Mouse (Mus musculus) stomach, postnatal 0 days (tissue): ENCODE measurements at regions not wholly inside any gene's neighbourhood (a gene's known extent, or its start where the extent isn't known, plus 50 kb on each side); places are given as distances from the start of the nearest gene placed in this dataset.

Experiments used
- ATAC-seq: fragments of 200-750 bp; cut with Nextera tagmentation; 2 replicates; pipeline ENCODE4 v1.8.0; 2017; ENCODE audit not compliant: low FRiP score, low TSS enrichment
- DNase-seq: peaks from one replicate; pipeline ENCODE4 v3.0.0-alpha.2; 2016; ENCODE audit warnings: low spot score
- H3K27ac ChIP-seq: fragments of 300-500 bp; sonication (generic); replicated peaks from 2 replicates; pipeline ENCODE4 v1.5.1; 2014; ENCODE audit warnings: mild to moderate bottlenecking, control low read depth
- H3K27me3 ChIP-seq: fragments of 300-500 bp; sonication (generic); 2 replicates; pipeline ENCODE4 v1.6.1; 2014; ENCODE audit warnings: low read length; ENCODE audit not compliant: control insufficient read depth, insufficient read depth
- H3K36me3 ChIP-seq: fragments of 300-500 bp; sonication (generic); 2 replicates; pipeline ENCODE4 v1.6.1; 2014; ENCODE audit warnings: low read length, mixed read lengths; ENCODE audit not compliant: control insufficient read depth, insufficient read depth
- H3K4me1 ChIP-seq: fragments of 300-500 bp; sonication (generic); replicated peaks from 2 replicates; pipeline ENCODE4 v1.6.1; 2014; ENCODE audit warnings: antibody characterized with exemption; ENCODE audit not compliant: control insufficient read depth, insufficient read depth
- H3K4me2 ChIP-seq: fragments of 300-500 bp; sonication (generic); replicated peaks from 2 replicates; pipeline ENCODE4 v1.6.1; 2014; ENCODE audit warnings: low read depth, mild to moderate bottlenecking, control low read depth, moderate library complexity
- H3K4me3 ChIP-seq: fragments of 300-500 bp; sonication (generic); 2 replicates; pipeline ENCODE4 v1.5.1; 2014; ENCODE audit warnings: low read depth, low read length, control low read depth
- H3K9ac ChIP-seq: fragments of 300-500 bp; sonication (generic); 2 replicates; pipeline ENCODE4 v1.6.1; 2014; ENCODE audit warnings: mild to moderate bottlenecking, low read length, control low read depth, mixed read lengths
- H3K9me3 ChIP-seq: fragments of 300-500 bp; sonication (generic); 2 replicates; pipeline ENCODE4 v1.6.1; 2016; ENCODE audit warnings: low read length; ENCODE audit not compliant: control insufficient read depth
- CTCF ChIP-seq: IDR thresholded peaks from 2 replicates; pipeline ENCODE4 v1.5.1; 2016; ENCODE audit warnings: antibody characterized with exemption, low read depth, mild to moderate bottlenecking, moderate library complexity
- EP300 ChIP-seq: optimal IDR thresholded peaks from 2 replicates; pipeline ENCODE3; 2016; ENCODE audit warnings: antibody characterized with exemption
- WGBS: fragments of 180-500 bp; shearing (Covaris S2); extraction: QIAGEN DNeasy Blood & Tissue Kit; methylation state at CpG from one replicate; pipeline ENCODE4 v1.1.7; 2014; 5-methylcytosine and 5-hydroxymethylcytosine counted together

DNA sequence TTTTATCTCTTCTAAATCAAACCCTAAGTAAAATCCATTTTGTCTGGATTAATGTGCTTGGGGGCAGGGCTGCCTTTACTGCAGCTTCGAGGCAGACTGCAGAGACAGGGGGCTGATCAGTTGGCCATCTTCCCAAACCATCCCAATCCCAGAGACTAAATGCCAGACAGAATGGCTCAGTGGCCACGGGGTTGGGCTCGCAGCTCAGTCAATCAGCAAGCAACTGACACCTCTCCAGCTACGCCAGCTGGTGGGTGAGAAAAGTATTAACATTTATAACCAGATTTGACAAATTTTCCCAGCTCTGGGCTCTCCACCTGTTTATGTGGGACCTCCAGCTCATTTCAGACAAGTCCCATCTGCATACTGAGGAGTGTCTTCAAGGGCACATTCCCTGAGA is 220.7 kb downstream of the Fam76b start:
- Histone ChIP-seq H3K9me3 (no peaks in the 10 kb centered on the region), H3K36me3 (no peaks in the 10 kb centered on the region), H3K4me3 (no peak overlapping the region), H3K4me1 (no peaks in the 10 kb centered on the region), H3K27me3 (no peaks in the 10 kb centered on the region), H3K4me2 (no peak overlapping the region), H3K9ac (no peak overlapping the region), H3K27ac (no peak overlapping the region)
- WGBS: 58% methylated on average over 4 of the region's 4 CpGs
- ATAC-seq: no peak
- TF ChIP-seq EP300: no peak
- TF ChIP-seq CTCF: no peak
- no peak for DNase-seq

DNA sequence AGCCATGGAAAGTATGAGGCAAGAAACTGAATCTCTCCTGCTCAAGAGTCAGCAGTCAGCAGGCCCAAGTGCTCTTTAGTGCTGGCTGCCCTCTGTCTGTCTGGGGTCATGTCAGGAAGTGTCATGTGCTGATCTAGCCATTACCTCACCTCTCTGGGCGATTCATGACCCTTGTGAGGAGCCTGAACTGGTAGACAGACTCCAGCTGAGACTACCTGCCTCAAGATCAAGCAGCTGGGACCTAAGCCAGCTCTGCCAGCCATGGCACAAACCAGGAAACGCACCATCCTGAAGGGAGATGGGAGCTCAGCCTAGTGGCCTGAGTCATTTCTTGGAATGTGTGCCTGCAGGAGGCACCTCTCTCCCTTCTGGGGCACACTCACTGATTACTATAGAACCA is 221.2 kb upstream of the Sesn3 start:
- H3K27me3 ChIP-seq: no peaks in the 10 kb centered on the region
- peak; percentile 86 for ATAC-seq
- WGBS: 39% methylated on average over 2 of the region's 2 CpGs
- H3K4me3 ChIP-seq: no peak overlapping the region
- H3K4me1 ChIP-seq: peaks cover 5% of the 10 kb centered on the region; the same call in 1 of the 2 replicates
- H3K36me3 ChIP-seq: no peaks in the 10 kb centered on the region
- peak overlapping the region; percentile 35; the same call in 1 of the 2 replicates for H3K27ac ChIP-seq
- no peak overlapping the region for H3K4me2 ChIP-seq
- DNase-seq: peak; percentile 45
- no peaks in the 10 kb centered on the region for H3K9me3 ChIP-seq
- H3K9ac ChIP-seq: no peak overlapping the region
- TF ChIP-seq EP300: no peak
- TF ChIP-seq CTCF: peak; percentile 27; the same call in 1 of the 2 replicates

GRCm38 (mm10) chr9:14056410-14057172 is 218.3 kb upstream of the Sesn3 start:
- H3K36me3 ChIP-seq: no peaks in the 10 kb centered on the region
- no peaks in the 10 kb centered on the region for H3K9me3 ChIP-seq
- H3K4me3 ChIP-seq: no peak overlapping the region
- DNase-seq (no peak), ATAC-seq (no peak)
- H3K27me3 ChIP-seq: no peaks in the 10 kb centered on the region
- H3K27ac ChIP-seq: no peak overlapping the region
- 45% methylated on average over 10 of the region's 10 CpGs for WGBS
- no peak overlapping the region for H3K4me2 ChIP-seq
- TF ChIP-seq CTCF (no peak), EP300 (no peak)
- peaks cover 5% of the 10 kb centered on the region; the same call in 1 of the 2 replicates for H3K4me1 ChIP-seq
- no peak overlapping the region for H3K9ac ChIP-seq

DNA sequence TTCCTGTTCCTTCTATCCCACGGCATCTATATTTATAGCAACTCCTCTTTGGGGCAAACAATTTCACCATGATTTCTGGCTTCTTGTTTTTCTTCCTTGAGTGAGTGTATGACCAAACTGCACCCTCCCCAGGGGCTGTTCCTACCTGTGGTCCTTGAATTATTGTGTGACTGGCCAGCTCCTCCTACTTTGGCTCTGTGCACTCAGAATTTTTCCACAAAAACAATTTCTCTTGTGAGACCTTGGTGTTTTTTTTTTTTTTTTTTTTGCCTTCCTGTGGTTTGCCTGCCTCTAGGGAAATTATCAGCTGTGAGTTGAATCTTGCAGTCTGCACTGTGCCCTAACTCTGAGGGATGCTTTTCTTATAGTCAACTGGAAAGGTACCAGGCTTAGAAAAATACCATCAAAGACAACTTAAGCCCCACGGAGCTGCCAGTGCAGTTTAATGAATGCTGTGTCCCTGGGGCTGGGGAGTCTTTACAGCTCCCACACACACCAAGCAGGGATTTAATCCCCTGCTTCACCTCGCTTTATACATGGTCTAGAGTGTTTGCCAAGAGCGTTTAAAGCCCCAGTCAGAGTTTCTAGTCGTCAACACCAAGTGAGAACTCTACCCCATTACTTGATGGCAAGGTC is 216.2 kb upstream of the Sesn3 start:
- H3K27ac ChIP-seq: peak overlapping the region; percentile 65; the same call in 1 of the 2 replicates
- no peak for ATAC-seq
- WGBS: 28% methylated on average over 5 of the region's 5 CpGs

GRCm38 (mm10) chr9:14059228-14059779 is 215.6 kb upstream of the Sesn3 start:
- Histone ChIP-seq H3K27me3 (no peaks in the 10 kb centered on the region), H3K4me2 (no peak overlapping the region), H3K27ac (peak overlapping the region; percentile 65), H3K4me3 (no peak overlapping the region), H3K4me1 (peaks cover 3% of the 10 kb centered on the region; the same call in 1 of the 2 replicates), H3K36me3 (no peaks in the 10 kb centered on the region), H3K9me3 (no peaks in the 10 kb centered on the region), H3K9ac (no peak overlapping the region)
- peak; percentile 57 for TF ChIP-seq CTCF
- TF ChIP-seq EP300: no peak
- DNase-seq (no peak), ATAC-seq (no peak)
- WGBS: 34% methylated on average over 7 of the region's 7 CpGs

More for the DNA sequence above, 216.2 kb upstream of the Sesn3 start:
- H3K27me3 ChIP-seq: no peaks in the 10 kb centered on the region
- no peak for DNase-seq
- peaks cover 4% of the 10 kb centered on the region; the same call in 1 of the 2 replicates for H3K4me1 ChIP-seq
- TF ChIP-seq EP300: no peak
- TF ChIP-seq CTCF: no peak
- no peak overlapping the region for H3K4me3 ChIP-seq
- H3K4me2 ChIP-seq: no peak overlapping the region
- no peak overlapping the region for H3K9ac ChIP-seq
- H3K36me3 ChIP-seq: no peaks in the 10 kb centered on the region
- H3K9me3 ChIP-seq: no peaks in the 10 kb centered on the region
